Mouse (Mus musculus): Measurements from ENCODE around the gene Tk1. TPM values are rescaled to one million over a fixed set of nuclear protein-coding genes. Genes with fewer than 3 reads are reported as not detected.

Gene Tk1
- total and polyA plus RNA-seq, 3 experiments: 172 to 188 TPM; not detected in 1

DNA sequence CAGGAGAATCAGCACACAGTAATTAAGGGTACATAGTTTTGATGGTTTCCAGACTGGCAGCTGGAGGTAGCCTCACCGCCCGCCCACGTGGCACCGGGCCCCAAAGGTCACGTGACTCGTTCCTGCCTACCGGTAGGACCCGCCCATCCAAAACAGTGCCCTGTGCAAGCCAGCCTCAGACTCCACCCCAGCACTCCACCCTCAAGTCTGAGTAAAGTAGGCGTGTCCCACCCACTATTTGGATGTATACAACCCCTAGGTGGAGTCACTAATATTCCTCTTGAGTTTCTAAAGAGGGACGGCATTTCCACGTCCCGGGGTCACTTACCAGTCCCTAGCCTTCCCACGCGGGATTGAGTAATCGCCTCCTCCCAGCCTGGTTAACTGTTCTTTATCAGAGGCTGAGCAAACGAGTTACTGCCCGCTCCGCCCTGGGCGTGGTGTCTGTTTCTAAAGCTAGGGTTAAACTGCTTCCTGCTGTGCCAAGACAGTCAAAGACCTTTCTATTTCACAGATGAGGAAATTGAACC lies 45.2 kb downstream of the Tk1 start (continued):
- peak; percentile 95 to 97 for TF ChIP-seq USF2 (IDR thresholded peaks at IDR 0.05; ENCODE audit: borderline replicate concordance in 1 of 2, insufficient read depth in 1 of 2, low read depth in 1 of 2, low read length in 2 of 2)
- 0 out of 2 replicates have a peak, but pooled peaks have one; percentile 19 for TF ChIP-seq MAZ (IDR thresholded peaks at IDR 0.05; ENCODE audit: low read depth, low read length)
- peak in 1 of 2 experiments; percentile 52; a peak in 3 of 4 replicates for TF ChIP-seq POLR2A (IDR thresholded peaks at IDR 0.05; ENCODE audit: control insufficient read depth in 1 of 2, insufficient read depth in 1 of 2, low read depth in 1 of 2, low read length in 2 of 2, poor library complexity in 1 of 2)
- 0 out of 2 replicates have a peak, but pooled peaks have one; percentile 6 for TF ChIP-seq NRF1 (IDR thresholded peaks at IDR 0.05; ENCODE audit: insufficient read depth, low read depth, low read length, poor library complexity, severe bottlenecking)
- TF ChIP-seq TCF12 (IDR thresholded peaks at IDR 0.05; ENCODE audit: low read depth, low read length): peak; percentile 76
- no peak for TF ChIP-seq JUND (IDR thresholded peaks at IDR 0.05; ENCODE audit: low read depth, low read length)
- peak; percentile 38; the same call in 1 of the 2 replicates for TF ChIP-seq HCFC1 (IDR thresholded peaks at IDR 0.05; ENCODE audit: low read depth, low read length)
- TF ChIP-seq KAT2A (conservative IDR thresholded peaks at IDR 0.05; ENCODE audit: low read depth, low read length): peak; percentile 38; the same call in 1 of the 2 replicates

DNA sequence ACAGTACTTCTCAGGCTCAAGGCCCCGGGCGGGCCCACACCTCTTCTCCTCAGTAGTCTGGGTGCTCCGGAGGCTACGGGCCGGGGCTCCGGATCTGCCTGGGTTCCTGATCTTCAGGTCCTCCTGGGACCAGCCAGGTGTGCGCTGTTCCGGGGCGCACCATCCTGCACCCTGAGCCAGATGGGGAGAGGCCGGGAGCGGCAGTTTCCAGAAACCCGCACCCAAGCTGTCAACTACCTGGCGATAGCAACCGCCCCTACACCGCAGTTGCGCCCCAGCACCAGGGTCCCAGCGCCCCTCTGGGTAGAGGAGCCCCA lies 45.7 kb downstream of the Tk1 start:
- Histone ChIP-seq H3K4me3 (ENCODE audit: control insufficient read depth in 1 of 2, insufficient read depth in 1 of 2, low read depth in 2 of 2, low read length in 2 of 2) (peak overlapping the region; percentile 67 to 74), H3K4me1 (ENCODE audit: control insufficient read depth in 1 of 2, insufficient read depth in 2 of 2, low read length in 2 of 2) (peaks cover 3 to 13% of the 10 kb centered on the region in 2 experiments; a peak in 2 of 4 replicates), H3K9ac (ENCODE audit: control insufficient read depth, low read depth, low read length, poor library complexity, severe bottlenecking) (peak overlapping the region; percentile 77), H3K27me3 (ENCODE audit: control insufficient read depth in 1 of 2, insufficient read depth in 2 of 2, low read length in 2 of 2) (no peaks in the 10 kb centered on the region), H3K9me3 (replicated peaks; ENCODE audit: insufficient read depth, low read length) (no peaks in the 10 kb centered on the region), H3K36me3 (ENCODE audit: control insufficient read depth in 1 of 2, insufficient read depth in 2 of 2, low read length in 2 of 2) (no peaks in the 10 kb centered on the region), H3K27ac (ENCODE audit: control insufficient read depth, low read depth, low read length) (peak overlapping the region; percentile 96), H3K79me2 (ENCODE audit: control insufficient read depth, insufficient read depth, low read length, poor library complexity) (peaks cover 34% of the 10 kb centered on the region)
- no peak for DNase-seq (ENCODE audit: low read depth, low spot score)
- 0 out of 2 replicates have a peak, but pooled peaks have one; percentile 8 for TF ChIP-seq MYB (IDR thresholded peaks at IDR 0.05; ENCODE audit: low read depth, low read length)
- 0 out of 2 replicates have a peak, but pooled peaks have one; percentile 4 for TF ChIP-seq NRF1 (IDR thresholded peaks at IDR 0.05; ENCODE audit: insufficient read depth, low read depth, low read length, poor library complexity, severe bottlenecking)
- TF ChIP-seq TAL1 (IDR thresholded peaks at IDR 0.05; ENCODE audit: low read length): no peak

DNA sequence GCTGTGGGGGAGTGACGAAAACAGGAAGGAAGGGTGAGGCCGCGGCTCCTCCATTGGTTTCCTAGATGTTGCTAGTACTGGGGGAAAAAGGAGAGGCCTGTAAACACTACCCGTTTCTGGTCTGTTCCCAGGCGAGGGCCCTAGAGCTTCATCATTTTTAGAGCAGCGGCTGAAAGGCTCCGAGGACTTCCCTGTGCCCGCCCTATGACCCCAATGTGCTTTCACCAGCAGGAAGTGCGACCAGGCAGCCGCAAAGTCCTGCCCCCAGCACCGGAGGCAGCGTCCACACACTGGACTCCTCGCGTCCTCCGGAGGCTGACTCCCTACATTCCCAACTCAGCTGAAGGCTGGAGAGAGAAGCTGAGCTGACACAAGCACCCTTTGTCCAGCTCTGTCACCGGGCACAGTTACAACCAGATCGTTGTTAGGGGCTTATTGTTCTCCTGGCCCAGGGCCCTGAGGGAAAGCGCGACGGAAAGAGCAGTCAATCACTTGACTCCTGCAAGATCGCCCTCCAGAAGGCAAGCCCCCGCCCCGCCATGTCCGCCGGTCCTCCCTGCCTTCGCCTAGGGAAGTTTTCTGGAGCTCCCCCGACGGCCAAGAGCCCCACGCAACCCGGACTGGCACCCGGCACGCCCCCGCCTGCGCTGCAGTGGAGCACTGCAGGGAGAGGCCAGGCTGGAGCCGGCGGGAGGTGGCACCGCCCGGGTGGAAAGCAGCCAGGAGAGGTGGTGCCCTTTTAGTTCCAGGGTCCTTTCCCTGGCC lies 46.3 kb downstream of the Tk1 start:
- H3K27me3 ChIP-seq (ENCODE audit: control insufficient read depth in 1 of 2, insufficient read depth in 2 of 2, low read length in 2 of 2): no peaks in the 10 kb centered on the region
- H3K36me3 ChIP-seq (ENCODE audit: control insufficient read depth in 1 of 2, insufficient read depth in 2 of 2, low read length in 2 of 2): no peaks in the 10 kb centered on the region
- H3K9ac ChIP-seq (ENCODE audit: control insufficient read depth, low read depth, low read length, poor library complexity, severe bottlenecking): peak overlapping the region; percentile 77
- H3K27ac ChIP-seq (ENCODE audit: control insufficient read depth, low read depth, low read length): peak overlapping the region; percentile 96
- H3K4me1 ChIP-seq (ENCODE audit: control insufficient read depth in 1 of 2, insufficient read depth in 2 of 2, low read length in 2 of 2): peaks cover 3 to 13% of the 10 kb centered on the region in 2 experiments; a peak in 2 of 4 replicates
- peak; percentile 73 for DNase-seq (ENCODE audit: low read depth, low spot score)
- peak overlapping the region; percentile 67 to 74 for H3K4me3 ChIP-seq (ENCODE audit: control insufficient read depth in 1 of 2, insufficient read depth in 1 of 2, low read depth in 2 of 2, low read length in 2 of 2)
- peaks cover 34% of the 10 kb centered on the region for H3K79me2 ChIP-seq (ENCODE audit: control insufficient read depth, insufficient read depth, low read length, poor library complexity)
- no peaks in the 10 kb centered on the region for H3K9me3 ChIP-seq (replicated peaks; ENCODE audit: insufficient read depth, low read length)
- TF ChIP-seq USF2 (IDR thresholded peaks at IDR 0.05; ENCODE audit: borderline replicate concordance in 1 of 2, insufficient read depth in 1 of 2, low read depth in 1 of 2, low read length in 2 of 2): no peak
- no peak for TF ChIP-seq GABPA (IDR thresholded peaks at IDR 0.05; ENCODE audit: low read depth, low read length)
- no peak for TF ChIP-seq GATA1 (IDR thresholded peaks at IDR 0.05; ENCODE audit: low read depth, low read length)
- TF ChIP-seq MXI1 (IDR thresholded peaks at IDR 0.05; ENCODE audit: low read depth, low read length): no peak; the same call in 1 of the 2 replicates
- TF ChIP-seq MEF2A (IDR thresholded peaks at IDR 0.05; ENCODE audit: extremely low read depth, insufficient replicate concordance, low read depth, low read length, poor library complexity, severe bottlenecking): no peak
- TF ChIP-seq POLR2A (IDR thresholded peaks at IDR 0.05; ENCODE audit: control insufficient read depth in 1 of 2, insufficient read depth in 1 of 2, low read depth in 1 of 2, low read length in 2 of 2, poor library complexity in 1 of 2): no peak; a peak in 1 of 4 replicates
- no peak for TF ChIP-seq ZNF384 (IDR thresholded peaks at IDR 0.05; ENCODE audit: low read depth, low read length)
- TF ChIP-seq MAX (IDR thresholded peaks at IDR 0.05; ENCODE audit: low read length): peak; percentile 51
- no peak for TF ChIP-seq BHLHE40 (IDR thresholded peaks at IDR 0.05; ENCODE audit: borderline replicate concordance, low read depth, low read length)
- no peak; the same call in 1 of the 2 replicates for TF ChIP-seq KAT2A (conservative IDR thresholded peaks at IDR 0.05; ENCODE audit: low read depth, low read length)
- no peak for TF ChIP-seq TCF12 (IDR thresholded peaks at IDR 0.05; ENCODE audit: low read depth, low read length)
- TF ChIP-seq MAZ (IDR thresholded peaks at IDR 0.05; ENCODE audit: low read depth, low read length): peak; percentile 74
- TF ChIP-seq CTCF (IDR thresholded peaks at IDR 0.05 in 2 of 3, conservative IDR thresholded peaks at IDR 0.05 in 1 of 3; ENCODE audit: control insufficient read depth in 1 of 3, insufficient read depth in 1 of 3, low read depth in 2 of 3, low read length in 3 of 3, poor library complexity in 1 of 3, severe bottlenecking in 1 of 3): no peak
- TF ChIP-seq TBP (IDR thresholded peaks at IDR 0.05; ENCODE audit: low read depth, low read length): peak; percentile 34; the same call in 1 of the 2 replicates
- TF ChIP-seq ZMIZ1 (IDR thresholded peaks at IDR 0.05; ENCODE audit: low read depth, low read length): peak; percentile 57; the same call in 1 of the 2 replicates
- no peak for TF ChIP-seq MYC (IDR thresholded peaks at IDR 0.05; ENCODE audit: low read depth, low read length)
- no peak for TF ChIP-seq ZC3H11A (IDR thresholded peaks at IDR 0.05; ENCODE audit: low read depth, low read length)
- 0 out of 2 replicates have a peak, but pooled peaks have one; percentile 63 for TF ChIP-seq ELF1 (IDR thresholded peaks at IDR 0.05; ENCODE audit: low read depth, low read length)
- peak; percentile 24; the same call in 1 of the 2 replicates for TF ChIP-seq ETS1 (IDR thresholded peaks at IDR 0.05; ENCODE audit: low read depth, low read length)

Measured in MEL (cell line).